Mouse (Mus musculus) testis, adult 2 months (tissue): ENCODE data around the gene Cpe.

Experiments used
- CTCF ChIP-seq: fragments of 200-500 bp; IDR thresholded peaks from 2 replicates; pipeline ENCODE4 v1.5.1; 2012; ENCODE audit warnings: low read depth, mild to moderate bottlenecking, inconsistent platforms, low read length, moderate library complexity; ENCODE audit not compliant: control insufficient read depth, insufficient read depth, insufficient replicate concordance
- POLR2A ChIP-seq: fragments of 200-500 bp; IDR thresholded peaks from 2 replicates; pipeline ENCODE4 v1.6.1; 2012; ENCODE audit warnings: low read depth, mild to moderate bottlenecking, inconsistent platforms, low read length, moderate library complexity; ENCODE audit not compliant: control insufficient read depth

DNA sequence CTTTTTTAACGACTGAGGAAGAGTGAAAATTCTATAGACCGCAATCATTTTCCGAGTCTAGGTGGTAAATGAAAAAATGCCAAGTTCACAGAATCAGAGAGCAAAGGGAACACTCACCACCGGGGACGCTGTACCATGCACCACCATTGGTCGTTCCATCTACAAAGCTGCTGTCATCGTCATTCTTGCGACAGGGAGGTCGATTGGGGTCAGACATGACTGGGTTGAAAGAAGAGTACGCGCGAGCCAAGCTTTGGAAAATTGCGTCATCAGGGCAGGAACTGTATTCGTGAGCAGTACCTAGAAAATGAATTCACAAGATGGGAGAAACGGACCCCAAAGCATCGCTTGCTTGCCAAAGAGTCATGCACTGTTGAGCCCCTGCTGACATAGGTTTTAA is 83.9 kb downstream of the Cpe start:
- TF ChIP-seq POLR2A (no peak), CTCF (no peak)
